Mouse (Mus musculus) left cerebral cortex, postnatal 10 days (tissue): ENCODE measurements at regions not wholly inside any gene's neighbourhood (a gene's known extent, or its start where the extent isn't known, plus 50 kb on each side); places are given as distances from the start of the nearest gene placed in this dataset.

Source experiments
- DNase-seq, 2 experiments: peaks; one replicate each; pipeline ENCODE4 v3.0.0; 2021 to 2022; ENCODE audit warnings: low spot score in 2 of 2, mixed read lengths in 1 of 2; ENCODE audit errors: extremely low spot score in 1 of 2
- intact Hi-C: fragments of 180-260 bp; cut with DNase I; formaldehyde crosslinking; loops from one replicate; pipeline ENCODE4 v1.15.1; 2025

DNA sequence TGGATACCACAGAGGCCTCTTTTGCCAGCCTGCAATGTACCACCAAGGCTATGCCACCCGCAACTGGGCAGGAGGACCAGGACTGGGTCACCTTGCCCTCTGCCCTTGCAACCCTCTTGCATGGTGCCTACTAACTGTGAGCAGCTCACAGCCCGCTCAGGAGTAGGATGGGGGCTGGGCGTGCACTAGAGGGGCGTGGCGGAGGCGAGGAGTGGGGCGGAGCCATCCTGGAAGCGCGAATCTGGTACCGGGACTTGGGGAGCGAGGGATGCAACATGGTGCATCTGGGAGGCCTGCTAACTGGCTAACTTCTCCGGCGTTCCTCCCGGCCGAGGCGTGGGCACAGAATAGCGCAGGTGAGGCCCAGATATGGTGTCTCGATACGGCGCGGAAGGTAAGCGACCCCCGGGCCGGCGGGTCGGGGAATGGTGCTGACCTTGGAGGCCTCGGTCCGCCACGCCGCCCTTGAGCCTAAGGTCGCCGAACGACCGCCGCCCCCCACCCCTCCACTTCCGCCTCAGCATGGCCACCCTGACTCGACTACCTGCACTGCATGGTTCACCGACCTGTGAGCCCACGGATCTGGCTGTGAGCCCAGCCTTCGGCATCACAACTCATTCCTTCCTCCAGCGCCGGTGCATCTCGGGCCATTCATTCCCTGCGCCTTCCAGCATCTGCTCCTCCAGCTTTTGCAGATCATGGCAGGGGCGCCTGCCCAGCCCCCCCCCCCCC lies 59.7 kb upstream of the Gdi2 start:
- DNase-seq: peak; percentile 29 to 68
- intact Hi-C loops: no loop called here
